Mouse (Mus musculus) testis, adult 2 months (tissue): ENCODE results near the gene Ifit3. TPM values are rescaled to one million over a fixed set of nuclear protein-coding genes. Genes with fewer than 3 reads are reported as not detected.
"Not testable (repeated sequence)": the region's sequence is repeated elsewhere in the genome, so short reads cannot be mapped to it uniquely, and the experiment has no call there.

ENCODE experiments used
- H3K27ac ChIP-seq: fragments of 200-500 bp; 2 replicates; pipeline ENCODE4 v1.5.1; 2012; ENCODE audit warnings: low read depth, low read length; ENCODE audit not compliant: control insufficient read depth, insufficient read depth
- H3K27me3 ChIP-seq: fragments of 200-500 bp; 2 replicates; pipeline ENCODE4 v1.6.1; 2012; ENCODE audit warnings: mild to moderate bottlenecking, low read length, moderate library complexity; ENCODE audit not compliant: control insufficient read depth, insufficient read depth
- H3K36me3 ChIP-seq: fragments of 200-500 bp; 2 replicates; pipeline ENCODE4 v1.6.1; 2012; ENCODE audit warnings: mild to moderate bottlenecking, low read length; ENCODE audit not compliant: control insufficient read depth, insufficient read depth
- H3K4me1 ChIP-seq: fragments of 200-500 bp; 2 replicates; pipeline ENCODE4 v1.6.1; 2012; ENCODE audit warnings: low read length; ENCODE audit not compliant: control insufficient read depth, insufficient read depth
- H3K4me3 ChIP-seq: fragments of 200-500 bp; 2 replicates; pipeline ENCODE4 v1.5.1; 2012; ENCODE audit warnings: low read depth, mild to moderate bottlenecking, low read length, moderate library complexity, mixed read lengths; ENCODE audit not compliant: control insufficient read depth
- CTCF ChIP-seq: fragments of 200-500 bp; IDR thresholded peaks from 2 replicates; pipeline ENCODE4 v1.5.1; 2012; ENCODE audit warnings: low read depth, mild to moderate bottlenecking, inconsistent platforms, low read length, moderate library complexity; ENCODE audit not compliant: control insufficient read depth, insufficient read depth, insufficient replicate concordance
- POLR2A ChIP-seq: fragments of 200-500 bp; IDR thresholded peaks from 2 replicates; pipeline ENCODE4 v1.6.1; 2012; ENCODE audit warnings: low read depth, mild to moderate bottlenecking, inconsistent platforms, low read length, moderate library complexity; ENCODE audit not compliant: control insufficient read depth
- polyA plus RNA-seq: library from polyadenylated mRNA; depleted of rRNA; stranded (reverse); fragments of >200 nt; gene quantifications from 2 replicates; pipeline ENCODE4 v1.2.3, GENCODE M21; 2012; rRNA removed

Ifit3 gene
- polyA plus RNA-seq: 0.30 and 0.37 TPM in 2 replicates

DNA sequence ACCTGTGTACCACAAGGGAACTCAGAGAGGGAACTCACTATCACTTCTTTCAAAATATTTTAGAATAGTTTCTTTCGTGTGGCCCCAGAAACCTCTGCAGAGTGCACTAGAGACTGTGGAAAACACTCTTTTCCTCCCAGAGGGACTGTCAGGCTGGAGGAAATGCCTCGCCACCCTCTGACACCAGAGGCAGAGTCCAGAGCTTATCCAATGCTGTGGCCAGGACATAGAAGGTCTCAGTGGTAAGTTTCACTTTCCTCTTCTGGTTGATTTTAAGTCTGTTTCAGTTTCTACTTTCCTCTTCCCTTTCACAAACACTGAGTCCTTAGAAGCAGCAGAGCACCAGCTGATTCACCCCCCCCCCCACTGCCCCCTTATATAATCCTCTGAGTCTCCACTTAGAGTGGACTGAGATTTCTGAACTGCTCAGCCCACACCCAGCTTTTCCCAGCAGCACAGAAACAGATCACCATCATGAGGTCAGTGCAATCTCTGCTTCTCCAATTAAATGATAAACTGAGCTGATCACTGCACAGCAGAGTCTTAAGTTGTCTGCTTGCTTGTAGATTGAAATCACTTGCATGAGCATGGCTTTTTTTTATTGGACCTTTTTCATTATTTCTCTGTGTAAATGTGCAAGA is at the start of gene Ifit3:
TSS of gene Ifit3 (plus strand) at position 406 of the 641 bp plus-strand sequence.
- H3K4me3 ChIP-seq: not testable (repeated sequence)

DNA sequence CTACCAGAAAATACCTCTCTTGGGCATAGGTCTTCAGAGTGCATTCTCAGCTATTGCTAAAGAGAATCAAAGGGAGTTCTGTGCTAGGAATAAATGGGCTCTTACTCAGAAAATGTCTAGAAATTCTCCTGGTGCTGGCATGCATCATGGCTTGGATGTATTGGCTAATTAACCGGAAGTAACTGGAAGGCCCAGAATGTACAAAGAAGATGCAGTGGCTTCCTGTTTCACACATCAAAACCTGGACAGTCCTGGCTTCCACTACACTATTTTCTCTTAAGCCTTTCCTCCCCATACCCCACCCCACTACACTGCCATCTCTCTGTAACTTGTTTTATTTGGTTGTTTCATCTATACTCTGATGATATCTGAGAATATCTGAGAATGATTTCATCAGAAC is 43.9 kb upstream of the Ifit3 start:
- Histone ChIP-seq H3K4me3 (no peak overlapping the region), H3K4me1 (no peaks in the 10 kb centered on the region), H3K27ac (no peak overlapping the region), H3K27me3 (no peaks in the 10 kb centered on the region), H3K36me3 (no peaks in the 10 kb centered on the region)
- TF ChIP-seq POLR2A (no peak), CTCF (no peak)

More for the DNA sequence above, at the start of gene Ifit3:
- not testable (repeated sequence) for H3K27ac ChIP-seq, H3K36me3 ChIP-seq, H3K27me3 ChIP-seq, H3K4me1 ChIP-seq

GRCm38 (mm10) chr19:34546211-34546610 is 37.1 kb upstream of the Ifit3 start:
- TF ChIP-seq CTCF (no peak), POLR2A (no peak)
- Histone ChIP-seq H3K36me3 (no peaks in the 10 kb centered on the region), H3K27me3 (no peaks in the 10 kb centered on the region), H3K27ac (no peak overlapping the region), H3K4me3 (no peak overlapping the region), H3K4me1 (peaks cover 3% of the 10 kb centered on the region)

GRCm38 (mm10) chr19:34547976-34548375 is 35.4 kb upstream of the Ifit3 start:
- TF ChIP-seq POLR2A (no peak), CTCF (peak; percentile 74)
- H3K4me3 ChIP-seq: no peak overlapping the region

DNA sequence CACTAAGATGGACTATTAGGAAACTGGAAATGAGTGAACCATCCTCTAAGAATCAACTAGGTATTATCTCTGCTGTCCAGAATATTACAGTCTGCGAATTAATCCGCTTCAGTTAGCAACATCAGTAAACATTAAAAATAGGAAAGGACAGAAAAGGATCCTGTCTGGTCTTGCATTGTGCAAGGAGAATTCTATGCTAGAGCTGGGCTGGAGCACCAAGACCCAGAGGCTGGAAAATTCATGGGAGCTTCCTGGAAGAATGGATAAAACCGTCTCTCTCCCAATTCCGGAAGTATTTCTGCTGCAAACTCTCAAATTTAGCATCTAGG is 33.2 kb upstream of the Ifit3 start:
- TF ChIP-seq CTCF (no peak), POLR2A (no peak)
- no peaks in the 10 kb centered on the region for H3K27me3 ChIP-seq
- H3K36me3 ChIP-seq: no peaks in the 10 kb centered on the region
- peaks cover 3% of the 10 kb centered on the region for H3K4me1 ChIP-seq
- no peak overlapping the region for H3K27ac ChIP-seq
- H3K4me3 ChIP-seq: no peak overlapping the region; the same call in 1 of the 2 replicates

More at GRCm38 (mm10) chr19:34547976-34548375, 35.4 kb upstream of the Ifit3 start:
- Histone ChIP-seq H3K27ac (no peak overlapping the region), H3K27me3 (no peaks in the 10 kb centered on the region), H3K4me1 (peaks cover 3% of the 10 kb centered on the region), H3K36me3 (no peaks in the 10 kb centered on the region)

GRCm38 (mm10) chr19:34550534-34551223 is 32.7 kb upstream of the Ifit3 start, which contains the start of gene Ifit2:
Gene Ifit2 (plus strand): TSS chr19:34550694.
- H3K4me1 ChIP-seq: peaks cover 3% of the 10 kb centered on the region
- TF ChIP-seq CTCF (peak; percentile 30; the same call in 1 of the 2 replicates), POLR2A (no peak)
- H3K36me3 ChIP-seq: no peaks in the 10 kb centered on the region
- peak within 1 kb of the TSS; percentile 78 for H3K4me3 ChIP-seq
- H3K27ac ChIP-seq: peak within 1 kb of the TSS; percentile 3; the same call in 1 of the 2 replicates
- no peaks in the 10 kb centered on the region for H3K27me3 ChIP-seq

GRCm38 (mm10) chr19:34551981-34552380 is 31.4 kb upstream of the Ifit3 start:
- no peaks in the 10 kb centered on the region for H3K27me3 ChIP-seq
- H3K4me1 ChIP-seq: peaks cover 3% of the 10 kb centered on the region
- TF ChIP-seq POLR2A (no peak), CTCF (no peak)
- no peak overlapping the region for H3K4me3 ChIP-seq
- H3K36me3 ChIP-seq: no peaks in the 10 kb centered on the region
- H3K27ac ChIP-seq: no peak overlapping the region

DNA sequence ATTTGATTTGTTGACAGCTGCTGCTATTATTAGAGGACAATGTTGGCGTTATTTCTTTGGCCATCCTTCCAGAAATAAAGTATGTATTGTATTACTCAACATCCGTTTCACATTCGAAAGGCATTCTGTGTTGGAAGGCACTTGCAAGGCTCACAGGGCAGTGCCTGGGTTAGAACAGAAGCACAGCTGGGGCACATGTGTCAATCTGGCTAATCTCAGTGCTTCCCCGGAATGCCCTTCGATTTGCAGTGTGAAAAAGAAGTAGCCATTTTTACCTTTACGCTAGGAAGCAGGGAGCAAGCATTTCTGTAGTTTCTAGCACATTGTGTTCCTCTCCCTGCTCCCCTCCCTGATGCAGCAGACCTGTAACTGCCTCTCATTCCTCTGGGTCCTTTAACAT is 30.3 kb upstream of the Ifit3 start:
- Histone ChIP-seq H3K4me1 (peaks cover 3% of the 10 kb centered on the region), H3K27me3 (no peaks in the 10 kb centered on the region), H3K4me3 (no peak overlapping the region), H3K36me3 (no peaks in the 10 kb centered on the region), H3K27ac (0 out of 2 replicates have a peak overlapping the region, but pooled peaks have one; percentile 14)
- no peak for TF ChIP-seq POLR2A
- TF ChIP-seq CTCF: no peak
